Mouse (Mus musculus) megakaryocyte progenitor cell, adult 5-6 weeks (primary cell): ENCODE results near the gene Mpp6. TPM values are rescaled to one million over a fixed set of nuclear protein-coding genes. Genes with fewer than 3 reads are reported as not detected.

Experiments
- ATAC-seq: replicated peaks from 2 replicates; pipeline ENCODE4 v1.8.0; 2016; ENCODE audit warnings: mild to moderate bottlenecking, moderate TSS enrichment, inconsistent platforms; ENCODE audit not compliant: poor library complexity
- total RNA-seq, 2 experiments: library from RNA; stranded (forward) in 1 of 2; stranded (reverse) in 1 of 2; fragments of 157-497, 149-512 nt in 1 of 2; fragments of 200-1000 nt in 1 of 2; gene quantifications; 2 replicates each; pipeline versions ENCODE4 v1.2.3 to v1.2.4; 2015 to 2017

Gene Mpp6
- total RNA-seq, 2 experiments from 2014 or later = 186 to 278 TPM

DNA sequence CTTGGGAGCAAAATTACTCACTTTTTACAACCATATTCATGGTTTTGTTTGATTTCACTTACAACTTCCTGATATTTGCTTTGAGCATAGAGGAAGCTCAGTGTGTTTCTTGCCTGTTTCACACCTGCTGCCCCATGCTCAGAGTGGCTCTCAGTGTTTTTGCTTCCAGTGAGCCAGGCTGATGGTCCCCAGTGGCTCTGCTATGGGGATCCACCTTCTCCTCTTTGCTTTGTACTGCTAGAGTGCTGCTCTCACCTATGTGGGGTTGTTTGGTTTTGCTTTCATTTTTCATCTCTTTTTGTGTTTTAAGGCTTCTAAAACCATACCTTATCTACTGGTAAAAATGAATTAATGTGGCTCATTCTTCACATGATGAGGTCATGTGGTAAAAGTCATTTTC lies 36.1 kb downstream of the Mpp6 start:
- ATAC-seq = no peak

DNA sequence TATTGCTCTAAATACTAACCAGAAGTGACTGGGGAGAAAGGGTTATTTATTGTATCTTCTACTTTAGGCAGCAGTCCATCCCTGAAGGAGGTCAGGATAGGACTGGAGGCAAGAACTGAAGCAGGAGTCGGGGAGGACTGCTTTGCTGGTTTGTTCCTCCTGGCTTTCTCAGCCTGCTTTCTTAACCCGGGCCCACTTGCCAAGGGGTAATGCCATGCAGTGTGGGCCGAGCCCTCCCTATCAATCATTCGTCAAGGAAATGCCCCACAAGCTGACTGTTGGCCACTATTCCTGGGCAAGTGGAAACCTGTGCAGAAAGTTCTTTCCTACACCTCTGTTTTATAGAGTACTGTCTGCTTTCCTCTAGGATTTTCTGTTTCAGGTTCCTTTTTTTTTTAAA lies 39.3 kb downstream of the Mpp6 start:
- no peak for ATAC-seq

DNA sequence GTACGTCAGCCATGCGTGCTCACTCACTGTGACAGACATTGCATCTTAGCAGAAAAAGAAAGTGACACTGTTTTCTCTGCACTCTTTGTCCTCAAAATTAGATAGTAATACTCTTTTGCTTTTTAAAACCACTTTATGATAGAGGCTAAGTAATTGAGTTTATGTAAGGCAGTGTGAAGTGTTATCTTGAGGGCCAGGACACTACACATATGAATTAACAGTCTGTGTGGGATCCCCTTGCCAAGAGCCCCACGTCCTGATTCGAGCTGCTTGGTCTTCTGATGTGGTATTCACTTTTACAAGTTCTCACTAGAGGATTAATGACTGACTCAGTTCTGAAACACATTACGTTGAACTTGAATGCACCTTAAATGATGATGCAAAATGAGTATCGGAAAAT lies 49.8 kb downstream of the Mpp6 start:
- ATAC-seq = no peak

- peak; percentile 60 for ATAC-seq
Observed at GRCm38 (mm10) chr6:50163013-50163412, 53.0 kb downstream of the Mpp6 start.

DNA sequence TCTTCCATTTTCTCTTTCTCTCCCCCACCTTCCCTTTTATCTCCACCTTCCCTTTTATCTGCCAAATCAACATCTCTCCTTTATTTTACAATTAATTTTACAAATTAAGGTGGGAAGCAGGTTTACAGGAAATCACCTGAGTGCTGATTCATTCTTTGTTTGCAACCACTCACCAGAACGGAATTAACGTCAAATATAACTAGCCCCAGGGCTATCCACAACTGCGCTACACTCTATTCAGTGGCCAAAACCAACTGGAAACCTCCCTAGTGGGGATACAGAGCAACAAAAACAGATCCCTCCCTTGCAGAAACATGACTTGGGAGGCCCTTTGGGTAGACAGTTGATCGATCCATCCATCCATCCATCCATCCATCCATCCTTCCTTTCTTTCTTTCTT lies 58.8 kb downstream of the Mpp6 start:
- ATAC-seq = no peak

DNA sequence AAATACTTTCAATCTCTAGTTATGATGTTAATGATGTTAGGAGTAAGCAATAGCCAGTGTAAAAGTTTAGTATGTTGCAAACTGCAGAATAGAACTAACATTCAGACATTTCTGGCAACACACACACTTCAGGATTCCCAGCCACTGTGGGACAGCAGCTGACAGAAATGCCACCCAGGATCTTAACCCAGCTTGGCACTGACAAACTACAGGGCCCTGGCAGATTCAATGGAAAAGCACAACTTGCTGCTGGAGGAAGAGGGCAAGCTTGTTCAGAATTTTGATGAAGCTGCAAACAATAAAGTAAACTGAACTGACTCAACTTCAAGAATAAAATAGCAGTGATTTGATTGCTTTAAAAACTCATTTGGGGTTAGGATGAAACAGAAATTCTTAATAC lies 59.7 kb downstream of the Mpp6 start:
- no peak for ATAC-seq

DNA sequence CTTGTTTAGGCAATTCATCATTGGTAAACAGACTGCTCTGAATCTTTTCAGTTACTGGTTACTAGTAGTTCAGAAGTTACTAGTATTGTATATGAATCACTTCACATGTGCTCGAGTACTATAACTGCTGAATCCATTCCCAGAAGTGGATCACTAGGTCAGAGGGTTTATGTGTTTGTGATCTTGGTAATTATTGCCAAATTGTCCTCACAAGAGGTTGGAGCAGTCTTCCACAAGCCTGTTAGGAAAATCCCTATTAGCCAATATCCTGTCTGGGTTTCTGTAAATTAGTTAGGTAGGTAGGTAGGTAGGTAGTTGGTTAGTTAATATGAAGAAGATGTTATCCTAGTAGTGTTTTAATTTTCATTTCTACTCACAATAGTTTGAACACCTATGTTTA lies 65.7 kb downstream of the Mpp6 start:
- ATAC-seq = no peak

GRCm38 (mm10) chr6:50180189-50180588 lies 70.1 kb downstream of the Mpp6 start:
- ATAC-seq = no peak; the same call in 1 of the 2 replicates

DNA sequence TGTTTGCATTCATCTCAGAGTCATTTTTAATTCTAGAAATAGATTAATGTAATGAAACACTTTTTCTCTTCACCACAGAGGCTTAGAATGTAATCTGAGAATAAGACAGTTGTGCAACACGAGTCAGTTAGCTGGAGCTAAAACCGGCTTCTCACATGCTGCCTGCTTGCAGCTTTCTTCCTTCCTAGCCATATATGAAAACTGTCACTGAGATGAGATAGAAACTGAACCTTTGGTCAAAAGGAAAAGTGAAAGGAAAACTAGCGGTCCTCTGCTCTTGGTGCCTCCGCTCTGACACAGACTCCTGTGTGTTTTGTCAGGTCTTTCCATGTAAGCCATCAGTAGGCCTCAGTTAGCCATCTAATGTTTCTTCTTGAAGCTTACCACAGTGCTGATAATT lies 77.9 kb downstream of the Mpp6 start:
- ATAC-seq = peak; percentile 85

DNA sequence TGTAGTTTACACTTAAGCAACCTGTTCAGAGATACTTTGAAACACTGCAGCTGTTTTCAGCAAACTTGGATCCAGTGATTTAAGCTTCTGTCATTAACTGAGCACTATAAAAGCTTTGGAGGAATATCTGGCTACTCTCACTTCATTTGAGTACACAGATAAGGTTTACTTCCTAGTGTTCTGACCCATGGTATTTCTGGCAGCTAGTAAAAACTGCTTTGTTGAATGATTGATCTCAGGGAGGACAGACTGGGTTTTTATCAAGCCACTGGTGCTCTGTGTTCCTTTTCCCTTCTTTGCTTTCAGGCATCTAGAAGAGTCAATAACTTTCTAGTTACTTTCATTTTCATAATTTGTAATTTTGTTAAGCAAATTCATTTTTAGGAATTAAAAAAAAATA lies 79.3 kb downstream of the Mpp6 start:
- ATAC-seq = no peak

- no peak for ATAC-seq
Observed at GRCm38 (mm10) chr6:50191605-50192004, 81.6 kb downstream of the Mpp6 start.

DNA sequence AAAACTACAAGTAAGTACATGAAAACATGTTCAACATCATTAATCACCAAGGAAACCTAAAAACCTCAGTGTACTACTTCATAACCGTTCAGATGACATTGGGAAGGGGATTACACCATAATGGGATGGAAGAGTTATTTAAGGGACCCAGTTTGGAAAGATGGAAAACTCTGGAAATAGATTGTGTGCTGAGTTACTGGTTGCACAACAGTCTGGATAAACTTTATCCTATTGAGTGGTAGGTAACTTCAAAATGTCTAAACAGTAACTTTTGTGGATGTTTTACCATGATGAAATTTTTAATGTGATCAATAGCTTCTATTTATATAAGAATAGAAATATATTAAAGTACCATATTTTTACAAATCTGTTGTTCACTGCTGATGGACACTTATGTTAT lies 82.1 kb downstream of the Mpp6 start:
- no peak for ATAC-seq

DNA sequence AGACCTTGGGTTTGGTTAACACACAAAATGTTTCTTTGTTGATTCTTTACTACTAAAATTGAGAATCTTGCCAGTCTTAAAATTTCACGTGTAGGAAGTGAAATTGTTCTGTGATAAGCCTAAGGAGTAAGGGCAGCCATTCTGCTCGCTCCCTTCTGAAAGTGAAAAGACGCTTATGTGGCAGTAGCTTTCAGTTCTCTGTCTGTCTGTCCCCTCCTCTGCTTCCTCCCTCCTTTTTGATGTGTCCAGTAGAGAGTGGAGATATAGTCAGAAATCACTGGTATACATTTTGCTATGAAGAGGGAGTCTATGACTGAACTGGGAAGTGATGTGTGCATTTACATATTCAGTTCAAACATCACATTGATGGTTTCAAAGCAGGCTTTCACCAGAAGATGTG lies 82.8 kb downstream of the Mpp6 start:
- ATAC-seq = no peak

DNA sequence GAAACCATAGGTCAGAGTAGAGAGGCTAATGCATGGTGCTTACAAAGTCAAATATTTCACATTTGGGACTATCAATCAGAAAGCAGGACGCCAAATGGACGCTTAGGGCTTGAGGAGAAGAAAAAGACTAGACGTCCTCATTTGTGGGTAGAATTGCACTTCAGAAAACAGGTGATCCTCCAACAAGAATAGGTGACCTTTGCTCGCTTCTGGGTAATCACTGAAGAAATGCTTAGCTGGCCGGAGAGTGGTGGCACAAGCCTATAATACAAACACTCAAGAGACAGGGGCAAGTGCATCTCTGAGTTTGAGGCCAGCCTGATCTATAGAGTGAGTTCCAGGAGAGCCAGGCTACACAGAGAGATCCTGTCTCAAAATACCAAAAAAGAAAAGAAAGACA lies 83.8 kb downstream of the Mpp6 start:
- ATAC-seq = no peak

GRCm38 (mm10) chr6:50204356-50204755 lies 94.3 kb downstream of the Mpp6 start:
- no peak for ATAC-seq

- peak; percentile 37; the same call in 1 of the 2 replicates for ATAC-seq
Observed at GRCm38 (mm10) chr6:50205093-50205492, 95.1 kb downstream of the Mpp6 start.

DNA sequence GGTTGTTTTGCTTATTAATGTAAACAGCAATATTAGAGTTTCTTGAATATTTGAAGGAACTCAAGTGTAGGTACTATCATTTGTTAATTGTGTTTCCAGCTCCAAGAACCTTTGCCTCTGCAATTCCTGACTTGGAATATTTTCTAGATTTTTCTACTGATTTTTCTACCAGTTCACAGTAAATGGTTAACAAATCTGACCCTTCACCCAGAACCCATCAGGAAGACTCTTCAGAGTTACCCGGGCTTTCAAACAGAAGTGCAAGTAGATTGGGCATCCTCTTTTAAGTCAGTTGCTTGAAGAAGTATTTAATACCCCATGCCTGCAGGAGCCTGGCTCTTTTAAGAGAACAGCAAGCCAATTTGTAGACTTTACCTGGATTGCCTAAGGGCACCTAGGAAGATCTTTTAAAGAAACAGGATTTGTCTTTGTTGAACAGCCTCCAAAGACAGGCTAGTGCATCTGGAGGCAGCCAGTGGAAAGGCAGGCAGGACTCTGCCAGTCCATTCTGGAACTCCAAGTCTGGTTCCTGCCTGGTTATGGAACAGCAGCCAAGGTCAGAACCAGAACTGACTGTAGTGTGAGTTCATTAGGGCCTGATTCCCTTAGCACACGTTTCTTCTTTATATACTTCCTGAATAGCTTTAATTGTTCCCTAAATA lies 104.8 kb downstream of the Mpp6 start:
- no peak for ATAC-seq

GRCm38 (mm10) chr6:50215373-50215745 lies 105.3 kb downstream of the Mpp6 start:
- ATAC-seq = no peak

DNA sequence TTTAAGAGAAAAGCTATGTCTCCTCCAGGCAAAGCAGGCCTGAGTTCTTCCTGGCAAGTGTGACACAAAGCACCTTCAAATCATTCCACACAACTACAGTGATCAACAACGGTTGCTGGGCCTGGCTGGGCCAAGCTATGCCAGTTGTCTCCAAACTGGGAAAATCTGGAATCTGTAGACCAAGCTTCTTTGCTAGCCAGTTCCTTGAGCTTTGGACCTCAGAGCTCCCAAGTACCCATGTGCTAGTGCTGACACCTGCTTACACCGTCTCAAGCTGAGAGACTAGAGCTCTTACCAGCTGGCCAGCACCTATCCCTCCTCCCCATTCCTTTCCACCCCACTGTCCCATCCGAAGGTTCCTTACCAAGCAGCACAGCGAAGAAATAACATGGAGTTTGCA lies 105.9 kb downstream of the Mpp6 start:
- ATAC-seq = no peak

DNA sequence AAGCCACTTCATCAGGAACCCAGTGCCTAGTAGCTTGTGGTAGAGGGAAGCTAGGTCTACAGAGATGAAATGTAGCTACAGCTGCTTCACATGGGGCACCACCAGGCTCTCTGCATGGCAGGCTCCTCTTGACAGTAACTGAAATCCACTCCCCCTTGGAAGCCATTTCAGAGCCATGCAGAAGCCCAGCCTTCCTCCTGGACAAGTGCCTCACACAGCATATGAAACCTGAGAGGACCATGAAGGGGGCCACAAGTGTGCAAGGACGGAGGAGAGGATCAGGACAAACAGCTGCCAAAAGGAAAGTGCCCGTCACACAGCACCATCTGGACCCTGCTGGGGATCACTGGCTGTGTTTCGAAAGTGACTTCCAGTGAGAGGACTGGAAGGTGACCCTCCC lies 108.6 kb downstream of the Mpp6 start:
- ATAC-seq = no peak

GRCm38 (mm10) chr6:50219066-50219465 lies 109.0 kb downstream of the Mpp6 start:
- no peak for ATAC-seq

DNA sequence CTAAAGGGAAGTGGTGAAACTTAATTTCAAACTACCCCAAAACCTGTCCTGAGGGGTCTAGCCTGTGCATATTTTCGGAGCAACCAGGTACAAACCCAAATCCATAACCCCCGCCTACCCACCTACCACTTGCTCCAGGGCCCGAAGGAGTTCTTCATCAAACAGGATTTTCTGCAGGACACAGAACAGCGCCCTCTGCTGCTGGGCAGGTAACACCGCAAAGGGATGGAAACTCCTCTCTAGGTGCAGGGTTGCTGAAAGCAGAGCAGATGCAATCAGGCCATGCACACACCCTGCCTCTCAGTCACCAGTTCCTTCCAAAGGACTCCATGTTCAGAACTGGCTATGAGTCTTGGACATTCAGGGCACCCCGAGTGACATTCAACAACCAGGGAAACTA lies 110.8 kb downstream of the Mpp6 start:
- peak; percentile 82 for ATAC-seq

DNA sequence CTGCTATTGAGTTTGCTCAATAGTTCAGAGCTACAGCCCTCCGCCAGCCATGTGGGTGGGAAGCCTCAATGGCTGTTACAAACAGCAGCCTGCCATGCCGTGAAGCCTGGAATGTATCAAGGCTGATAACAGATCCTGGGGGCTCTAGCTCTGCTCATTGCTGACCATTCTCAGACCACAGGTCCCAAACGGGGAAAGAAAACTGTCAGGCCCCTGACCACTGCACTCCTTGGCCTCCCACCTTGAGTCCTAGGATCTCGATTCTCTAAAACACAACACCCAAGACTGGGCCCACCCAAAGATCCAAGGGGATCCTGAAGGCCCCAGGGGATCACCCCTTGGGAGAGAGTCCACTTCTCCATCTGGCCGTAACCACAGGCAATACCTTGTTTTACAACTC lies 112.3 kb downstream of the Mpp6 start:
- ATAC-seq = no peak
